Mouse (Mus musculus): ENCODE measurements at regions not wholly inside any gene's neighbourhood (a gene's known extent, or its start where the extent isn't known, plus 50 kb on each side); places are given as distances from the start of the nearest gene placed in this dataset.

- DNase-seq = no peak
Observed at GRCm38 (mm10) chr3:23601469-23601868, 1525.0 kb downstream of the Tbl1xr1 start.

GRCm38 (mm10) chr3:23610054-23610453 is 1533.6 kb downstream of the Tbl1xr1 start:
- no peak for DNase-seq

GRCm38 (mm10) chr3:23658585-23659252 is 1485.3 kb downstream of the Naaladl2 start:
- DNase-seq = no peak

- DNase-seq = no peak
Observed at GRCm38 (mm10) chr3:23706748-23707147, 1437.3 kb downstream of the Naaladl2 start.

All from embryo, embryonic 11 days (tissue).